Mouse (Mus musculus): ENCODE data around the gene Higd2a. TPM values are rescaled to one million over a fixed set of nuclear protein-coding genes. Genes with fewer than 3 reads are reported as not detected.

Gene Higd2a
- polyA plus RNA-seq, 1 experiment = 110 TPM

GRCm38 (mm10) chr13:54565201-54565581, 24.8 kb upstream of the Higd2a start, which contains the start of gene 4833439L19Rik:
TSS of gene 4833439L19Rik (minus strand) at chr13:54565435.
- DNase-seq = peak; percentile 97
- TF ChIP-seq CTCF (IDR thresholded peaks at IDR 0.05; ENCODE audit: insufficient read depth, low read length) (no peak), POLR2A (IDR thresholded peaks at IDR 0.05; ENCODE audit: borderline replicate concordance, extremely low read depth, low read depth, low read length) (peak; percentile 92)
- Histone ChIP-seq H3K4me1 (ENCODE audit: control insufficient read depth, insufficient read depth, low read length) (peaks cover 10% of the 10 kb centered on the region), H3K4me3 (replicated peaks; ENCODE audit: extremely low read depth, low read depth, low read length) (peak within 1 kb of the TSS; percentile 59)
- WGBS = under 1% methylated on average over 27 of the region's 27 CpGs

- Histone ChIP-seq H3K4me1 (ENCODE audit: control insufficient read depth, insufficient read depth, low read length) (peaks cover 10% of the 10 kb centered on the region), H3K4me3 (replicated peaks; ENCODE audit: extremely low read depth, low read depth, low read length) (peak overlapping the region; percentile 59)
- TF ChIP-seq POLR2A (IDR thresholded peaks at IDR 0.05; ENCODE audit: borderline replicate concordance, extremely low read depth, low read depth, low read length) = no peak
- peak; percentile 63 for TF ChIP-seq CTCF (IDR thresholded peaks at IDR 0.05; ENCODE audit: insufficient read depth, low read length)
- peak; percentile 51 for DNase-seq
- 51% methylated on average over 8 of the region's 8 CpGs for WGBS
These were observed 24.2 kb upstream of the Higd2a start for GRCm38 (mm10) chr13:54565594-54566345.

- WGBS = 48% methylated on average over 5 of the region's 5 CpGs
- DNase-seq = no peak
- H3K4me1 ChIP-seq (ENCODE audit: control insufficient read depth, insufficient read depth, low read length) = peaks cover 7% of the 10 kb centered on the region
- TF ChIP-seq CTCF (IDR thresholded peaks at IDR 0.05; ENCODE audit: insufficient read depth, low read length) = no peak
- TF ChIP-seq POLR2A (IDR thresholded peaks at IDR 0.05; ENCODE audit: borderline replicate concordance, extremely low read depth, low read depth, low read length) = no peak
- no peak overlapping the region for H3K4me3 ChIP-seq (replicated peaks; ENCODE audit: extremely low read depth, low read depth, low read length)
These were observed 21.6 kb upstream of the Higd2a start for GRCm38 (mm10) chr13:54568380-54568779.

- no peak overlapping the region for H3K4me3 ChIP-seq (replicated peaks; ENCODE audit: extremely low read depth, low read depth, low read length)
- DNase-seq = no peak
- TF ChIP-seq POLR2A (IDR thresholded peaks at IDR 0.05; ENCODE audit: borderline replicate concordance, extremely low read depth, low read depth, low read length) (no peak), CTCF (IDR thresholded peaks at IDR 0.05; ENCODE audit: insufficient read depth, low read length) (no peak)
- WGBS = 43% methylated on average over 1 of the region's 1 CpGs
- H3K4me1 ChIP-seq (ENCODE audit: control insufficient read depth, insufficient read depth, low read length) = peaks cover 2% of the 10 kb centered on the region; the same call in 1 of the 2 replicates
These were observed 20.7 kb upstream of the Higd2a start for GRCm38 (mm10) chr13:54569282-54569681.

- no peak for DNase-seq
- peaks cover 4% of the 10 kb centered on the region; the same call in 1 of the 2 replicates for H3K4me1 ChIP-seq (ENCODE audit: control insufficient read depth, insufficient read depth, low read length)
- no peak overlapping the region for H3K4me3 ChIP-seq (replicated peaks; ENCODE audit: extremely low read depth, low read depth, low read length)
- WGBS = 72% methylated on average over 4 of the region's 4 CpGs
- TF ChIP-seq POLR2A (IDR thresholded peaks at IDR 0.05; ENCODE audit: borderline replicate concordance, extremely low read depth, low read depth, low read length) (no peak), CTCF (IDR thresholded peaks at IDR 0.05; ENCODE audit: insufficient read depth, low read length) (no peak)
These were observed 19.3 kb upstream of the Higd2a start for GRCm38 (mm10) chr13:54570736-54571135.

- no peak overlapping the region for H3K4me3 ChIP-seq (replicated peaks; ENCODE audit: extremely low read depth, low read depth, low read length)
- WGBS = 35% methylated on average over 2 of the region's 2 CpGs
- peaks cover 4% of the 10 kb centered on the region; the same call in 1 of the 2 replicates for H3K4me1 ChIP-seq (ENCODE audit: control insufficient read depth, insufficient read depth, low read length)
- TF ChIP-seq CTCF (IDR thresholded peaks at IDR 0.05; ENCODE audit: insufficient read depth, low read length) (no peak), POLR2A (IDR thresholded peaks at IDR 0.05; ENCODE audit: borderline replicate concordance, extremely low read depth, low read depth, low read length) (no peak)
- DNase-seq = no peak
These were observed 18.4 kb upstream of the Higd2a start for GRCm38 (mm10) chr13:54571637-54572036.

GRCm38 (mm10) chr13:54572621-54573020, 17.4 kb upstream of the Higd2a start:
- Histone ChIP-seq H3K4me1 (ENCODE audit: control insufficient read depth, insufficient read depth, low read length) (peaks cover 4% of the 10 kb centered on the region; the same call in 1 of the 2 replicates), H3K4me3 (replicated peaks; ENCODE audit: extremely low read depth, low read depth, low read length) (no peak overlapping the region)
- TF ChIP-seq POLR2A (IDR thresholded peaks at IDR 0.05; ENCODE audit: borderline replicate concordance, extremely low read depth, low read depth, low read length) (no peak), CTCF (IDR thresholded peaks at IDR 0.05; ENCODE audit: insufficient read depth, low read length) (no peak)
- no peak for DNase-seq
- WGBS = 81% methylated on average over 4 of the region's 4 CpGs

GRCm38 (mm10) chr13:54574854-54575481, 15.0 kb upstream of the Higd2a start, which contains the start of gene Arl10:
TSS of gene Arl10 (plus strand) at chr13:54575015.
- DNase-seq = peak; percentile 78
- WGBS = under 1% methylated on average over 55 of the region's 55 CpGs
- TF ChIP-seq POLR2A (IDR thresholded peaks at IDR 0.05; ENCODE audit: borderline replicate concordance, extremely low read depth, low read depth, low read length) = 0 out of 2 replicates have a peak, but pooled peaks have one; percentile 7
- no peak for TF ChIP-seq CTCF (IDR thresholded peaks at IDR 0.05; ENCODE audit: insufficient read depth, low read length)

GRCm38 (mm10) chr13:54575489-54575888, 14.5 kb upstream of the Higd2a start:
- DNase-seq = peak; percentile 39
- Histone ChIP-seq H3K4me1 (ENCODE audit: control insufficient read depth, insufficient read depth, low read length) (peaks cover 4% of the 10 kb centered on the region; the same call in 1 of the 2 replicates), H3K4me3 (replicated peaks; ENCODE audit: extremely low read depth, low read depth, low read length) (peak overlapping the region; percentile 72)
- TF ChIP-seq POLR2A (IDR thresholded peaks at IDR 0.05; ENCODE audit: borderline replicate concordance, extremely low read depth, low read depth, low read length) (no peak), CTCF (IDR thresholded peaks at IDR 0.05; ENCODE audit: insufficient read depth, low read length) (no peak)
- 4% methylated on average over 19 of the region's 19 CpGs for WGBS

More at GRCm38 (mm10) chr13:54574854-54575481, 15.0 kb upstream of the Higd2a start, which contains the start of gene Arl10:
- Histone ChIP-seq H3K4me1 (ENCODE audit: control insufficient read depth, insufficient read depth, low read length) (peaks cover 4% of the 10 kb centered on the region; the same call in 1 of the 2 replicates), H3K4me3 (replicated peaks; ENCODE audit: extremely low read depth, low read depth, low read length) (peak within 1 kb of the TSS; percentile 72)

Data from lung, adult 2 months (tissue).